Mouse (Mus musculus) cerebellum, postnatal 25 days (tissue): ENCODE measurements around the gene Olfr549.

ENCODE experiments used
- DNase-seq, 2 experiments: peaks; one replicate each; pipeline ENCODE4 v3.0.0; 2021; ENCODE audit warnings: mixed read lengths in 2 of 2

Olfr549 gene

GRCm38 (mm10) chr7:102597378-102598031 lies 47.8 kb downstream of the Olfr549 start, which contains the start of gene Olfr552:
TSS of gene Olfr552 (plus strand) at chr7:102597770.
- no peak for DNase-seq
